Mouse (Mus musculus) NIH3T3 (cell line): ENCODE measurements around the gene Spcs2.
A peak's percentile ranks its signal among the peaks of the same experiment; 100 is the strongest.
"Not testable (repeated sequence)": the region's sequence is repeated elsewhere in the genome, so short reads cannot be mapped to it uniquely, and the experiment has no call there.

ENCODE experiments used
- DNase-seq: peaks from one replicate; pipeline ENCODE4 v3.0.0-alpha.2; 2012; ENCODE audit warnings: low read depth

Spcs2 gene

GRCm38 (mm10) chr7:99824649-99825483 lies 38.4 kb downstream of the Spcs2 start:
- DNase-seq, result no peak

DNA sequence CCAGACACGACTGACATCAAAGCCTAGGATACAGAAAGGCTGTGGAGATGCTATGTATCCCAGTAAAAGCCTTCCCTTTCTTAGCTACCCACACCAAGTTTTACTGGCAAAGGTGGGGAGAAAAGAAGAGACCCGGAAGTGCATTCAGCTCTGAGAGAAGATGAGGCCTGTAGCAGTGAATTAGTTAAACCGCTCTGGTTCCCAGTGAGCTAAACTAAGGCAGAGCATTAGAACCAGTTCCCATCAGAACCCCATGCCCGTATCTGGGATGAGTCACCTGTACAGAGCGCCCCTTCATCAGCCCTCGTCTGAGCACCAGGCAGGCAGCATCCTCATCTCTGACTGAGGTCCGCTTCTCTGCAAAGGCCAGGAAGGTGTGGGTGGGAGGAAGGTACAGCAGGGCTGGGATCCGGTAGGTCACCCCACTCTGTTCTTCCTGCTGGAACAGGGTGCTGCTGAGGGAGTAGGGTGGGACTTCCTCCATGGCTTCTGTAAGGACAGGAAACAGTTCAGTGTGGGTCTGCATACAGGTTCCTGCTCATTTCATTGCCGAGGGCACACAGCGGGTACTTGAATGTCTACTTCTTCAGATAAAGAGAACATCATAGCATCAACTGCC lies 40.1 kb downstream of the Spcs2 start:
- DNase-seq, result no peak

- DNase-seq, result no peak
Measured at GRCm38 (mm10) chr7:99822426-99822825, 40.8 kb downstream of the Spcs2 start.

- DNase-seq, result no peak
Measured at GRCm38 (mm10) chr7:99821953-99822352, 41.3 kb downstream of the Spcs2 start.

GRCm38 (mm10) chr7:99818181-99818725 lies 45.0 kb downstream of the Spcs2 start:
- DNase-seq, result not testable (repeated sequence)

- peak; percentile 50 for DNase-seq
Measured at GRCm38 (mm10) chr7:99813394-99813793, 49.9 kb downstream of the Spcs2 start.

GRCm38 (mm10) chr7:99811661-99812060 lies 51.6 kb downstream of the Spcs2 start:
- DNase-seq, result no peak

DNA sequence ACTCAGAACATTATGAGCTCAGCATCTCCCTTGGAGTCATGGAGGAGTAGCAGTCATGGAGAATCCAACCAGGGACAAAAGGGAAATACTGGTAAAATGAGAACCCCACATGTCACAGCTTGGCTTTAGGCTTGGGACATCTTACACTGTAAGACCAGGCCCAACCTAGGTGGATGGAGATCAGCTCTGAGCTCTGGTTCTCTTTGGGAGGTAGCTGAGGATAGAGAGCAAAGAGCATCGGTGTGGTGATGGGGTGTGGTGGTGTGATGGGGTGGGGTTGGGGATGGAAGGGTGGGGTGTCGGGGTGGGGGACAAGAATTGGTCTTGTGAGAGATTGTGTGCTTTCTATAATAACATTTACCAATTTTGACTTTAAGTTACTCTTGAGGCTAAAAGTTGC lies 52.4 kb downstream of the Spcs2 start:
- no peak for DNase-seq

GRCm38 (mm10) chr7:99807043-99807442 lies 56.2 kb downstream of the Spcs2 start:
- not testable (repeated sequence) for DNase-seq

DNA sequence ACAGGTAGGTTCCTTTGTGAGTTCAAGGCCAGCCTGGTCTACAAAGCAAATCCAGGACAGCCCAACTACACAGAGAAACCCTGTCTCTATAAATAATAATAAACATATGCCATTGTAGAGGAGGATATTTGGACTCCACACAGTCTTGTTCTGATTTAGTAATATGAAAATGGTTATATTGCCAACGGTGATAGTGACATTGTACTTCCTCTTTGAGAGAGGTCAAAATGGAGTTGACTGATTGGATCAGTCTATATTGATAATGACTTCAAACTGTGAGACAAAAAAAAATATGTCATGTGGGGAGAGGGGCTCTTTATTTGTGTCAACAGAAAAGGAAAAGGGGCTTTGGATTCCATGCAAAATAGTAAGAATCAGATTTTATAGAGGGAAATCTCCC lies 57.9 kb downstream of the Spcs2 start:
- DNase-seq, result no peak

DNA sequence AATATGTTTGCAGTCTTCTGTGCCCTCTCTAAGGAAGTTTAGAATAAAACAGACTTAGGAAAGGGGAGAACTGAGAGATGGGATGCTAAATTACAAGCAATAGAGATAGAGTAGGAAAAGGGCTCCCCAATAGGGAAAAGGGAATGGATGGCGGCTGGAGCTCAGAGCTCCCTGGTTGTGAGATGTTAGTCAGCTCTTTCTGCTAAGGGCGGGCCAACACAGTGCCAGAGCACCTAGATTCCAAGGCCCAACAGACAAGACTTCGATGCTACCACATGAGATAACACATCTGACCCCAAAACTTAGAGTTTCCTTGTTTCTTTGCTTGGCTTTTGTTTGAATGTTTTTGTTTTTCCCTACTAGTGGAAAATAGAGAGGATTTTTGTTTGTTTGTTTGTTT lies 59.2 kb downstream of the Spcs2 start:
- DNase-seq, result not testable (repeated sequence)

DNA sequence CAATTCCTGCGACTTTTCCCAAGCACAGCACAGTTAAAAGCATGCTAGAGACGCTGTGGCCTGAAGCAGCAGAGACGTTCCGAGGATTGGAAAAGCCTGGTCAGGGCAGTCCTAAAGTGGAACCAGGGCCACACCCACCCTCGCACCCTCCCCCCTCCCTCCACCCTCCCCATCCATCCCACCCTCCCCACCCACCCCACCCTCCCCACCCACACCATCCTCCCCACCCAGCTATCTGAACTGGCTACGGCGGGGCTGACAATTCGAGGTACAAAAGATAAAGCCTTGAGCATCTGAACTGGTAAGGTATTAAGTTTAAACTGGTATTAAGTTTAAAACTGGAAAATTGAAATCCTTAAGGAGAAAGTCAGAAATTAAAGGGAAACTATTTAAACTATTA lies 59.7 kb downstream of the Spcs2 start:
- DNase-seq, result no peak

DNA sequence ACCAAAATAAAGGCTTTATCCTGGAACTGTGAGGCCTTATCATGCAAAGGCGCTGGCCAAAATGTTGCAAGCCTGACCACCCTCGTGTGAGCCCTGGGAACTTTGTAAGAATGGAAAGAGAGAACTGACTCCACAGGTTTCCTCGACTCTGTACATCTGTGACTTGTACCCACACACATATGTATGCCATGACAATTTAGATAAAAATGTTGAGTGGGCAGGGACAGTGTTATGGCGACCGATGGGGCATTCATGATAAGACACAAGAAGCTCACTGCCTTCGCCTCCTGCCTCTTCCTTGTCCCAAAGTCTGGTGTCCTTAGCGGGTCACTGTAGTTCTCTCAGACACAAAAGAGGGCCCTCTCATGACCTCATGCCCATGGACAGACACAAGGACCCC lies 64.1 kb downstream of the Spcs2 start:
- no peak for DNase-seq

GRCm38 (mm10) chr7:99797911-99798647 lies 65.2 kb downstream of the Spcs2 start:
- peak; percentile 89 for DNase-seq

- no peak for DNase-seq
Measured at GRCm38 (mm10) chr7:99797261-99797660, 66.0 kb downstream of the Spcs2 start.

DNA sequence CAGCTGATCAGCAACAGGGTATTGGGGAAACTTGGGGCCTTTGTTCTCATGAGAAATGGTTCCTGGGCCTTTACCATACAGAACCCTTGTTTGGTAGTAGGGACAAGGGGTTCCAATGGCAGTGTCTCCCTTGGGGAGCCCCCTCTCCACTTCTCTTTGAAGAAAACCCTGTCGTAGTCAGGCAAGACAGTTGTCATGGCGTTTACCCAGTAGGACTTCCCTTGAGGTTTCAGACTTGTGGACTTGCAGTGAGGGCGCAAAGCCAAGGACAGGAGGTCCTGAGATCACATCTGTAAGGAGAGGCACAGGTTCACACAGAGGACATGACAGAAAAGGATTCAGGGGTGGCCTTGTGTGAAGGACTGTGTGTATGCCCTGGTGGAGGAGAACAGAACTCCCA lies 66.8 kb downstream of the Spcs2 start:
- no peak for DNase-seq

DNA sequence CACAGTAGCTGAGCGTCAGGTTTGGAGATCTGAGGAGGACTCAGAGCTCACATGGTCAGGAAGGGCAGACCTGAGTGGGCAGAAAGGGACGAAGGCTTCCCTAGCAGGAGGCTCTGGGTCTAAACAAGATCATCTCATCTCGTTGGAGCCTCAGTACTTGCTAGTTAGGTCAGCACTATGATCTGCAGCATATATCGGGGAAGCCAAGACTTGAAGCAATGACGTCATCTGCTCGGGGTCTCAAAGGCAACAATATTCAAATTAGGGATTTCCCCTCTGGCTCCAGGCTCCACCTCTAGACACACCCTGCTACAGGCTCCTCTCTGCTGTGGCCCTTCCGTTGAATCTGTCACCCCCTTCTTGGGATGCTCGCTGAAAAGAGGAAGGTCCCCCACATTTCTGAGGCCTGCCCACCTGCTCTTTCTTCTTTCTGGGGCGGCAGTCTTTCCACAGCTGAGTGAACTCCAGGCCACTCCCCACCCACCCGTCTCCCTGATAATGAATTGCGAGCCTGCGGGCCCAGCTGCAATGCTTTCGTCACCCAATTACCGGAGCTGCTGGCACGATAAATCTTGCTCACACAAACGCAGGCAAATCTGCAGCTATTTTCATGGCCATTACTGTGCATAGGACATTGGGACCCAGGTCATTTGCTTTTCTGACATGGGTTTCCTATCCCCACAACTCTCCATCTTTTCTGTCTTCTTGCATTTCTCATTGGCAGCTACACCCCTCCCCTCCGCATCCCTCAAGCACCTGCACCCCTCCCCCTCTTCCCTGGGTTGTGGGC lies 67.9 kb downstream of the Spcs2 start:
- DNase-seq, result no peak

DNA sequence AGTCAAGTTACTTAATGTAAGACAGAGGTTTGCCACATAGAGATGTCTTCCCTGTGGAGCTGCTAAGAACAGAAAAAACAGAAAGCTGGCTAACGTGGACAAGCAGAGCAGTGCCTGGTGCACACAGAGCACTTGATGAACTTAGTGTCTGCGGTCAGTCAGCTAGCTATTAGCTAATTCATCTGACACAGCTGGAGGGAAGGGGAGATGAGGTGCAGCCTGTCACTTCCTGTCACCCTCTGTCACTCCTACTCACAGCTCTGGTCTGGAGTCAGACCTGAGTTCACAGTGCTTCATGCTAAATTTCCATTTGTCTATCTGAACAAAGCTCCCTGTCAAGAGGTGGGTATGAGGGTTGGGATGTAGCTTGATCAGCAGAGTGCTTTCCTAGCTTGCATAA lies 69.2 kb downstream of the Spcs2 start:
- DNase-seq, result no peak

DNA sequence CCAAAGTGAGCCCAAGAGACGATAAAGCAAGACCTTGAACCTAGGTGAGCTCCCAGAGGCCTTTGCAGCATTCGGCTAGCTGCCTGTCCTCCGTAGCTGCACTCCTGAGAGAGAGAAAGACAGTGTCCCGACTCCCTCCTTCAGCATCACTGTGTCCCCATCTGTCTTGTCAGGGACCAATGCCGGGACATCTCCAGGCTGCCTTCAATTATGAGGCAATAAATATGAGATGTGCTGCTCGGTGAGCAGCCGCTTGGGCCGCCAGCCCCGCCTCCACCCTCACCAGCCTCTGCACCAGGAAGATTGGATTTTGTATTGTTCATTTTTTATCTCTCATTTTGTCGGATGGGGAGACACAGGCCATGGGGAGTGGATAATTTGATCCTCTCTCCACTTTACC lies 72.4 kb downstream of the Spcs2 start:
- no peak for DNase-seq

GRCm38 (mm10) chr7:99788563-99788962 lies 74.7 kb downstream of the Spcs2 start:
- no peak for DNase-seq

DNA sequence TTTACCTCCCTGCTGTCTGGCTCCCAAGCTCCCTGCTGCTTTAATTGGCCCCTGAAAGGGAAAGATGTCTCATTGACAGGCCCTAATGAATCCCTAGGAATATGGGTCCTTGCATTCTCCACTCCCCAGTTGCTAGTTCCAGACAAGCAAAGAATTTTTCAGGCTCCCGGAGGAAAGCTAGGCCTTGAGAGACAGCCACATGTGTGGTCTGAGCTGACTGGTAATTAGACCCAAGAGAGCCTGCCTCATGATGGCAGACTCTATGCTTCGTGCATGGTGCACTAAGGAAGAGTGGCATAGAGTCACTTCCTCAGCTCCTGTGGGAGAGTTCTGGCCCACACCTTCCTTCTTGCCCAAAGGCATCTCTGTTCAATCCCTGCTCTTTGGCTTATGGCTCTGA lies 75.3 kb downstream of the Spcs2 start:
- no peak for DNase-seq
